Mouse (Mus musculus) midbrain, embryonic 10.5 days (tissue): ENCODE measurements around the gene Scrn2. TPM values are rescaled to one million over a fixed set of nuclear protein-coding genes. Genes with fewer than 3 reads are reported as not detected.

ENCODE experiments used
- DNase-seq: peaks from one replicate; pipeline ENCODE4 v3.0.0-alpha.2; 2017; ENCODE audit warnings: low spot score
- H3K27ac ChIP-seq: fragments of 300-500 bp; sonication (generic); replicated peaks from 2 replicates; pipeline ENCODE4 v1.5.1; 2016; ENCODE audit warnings: mild to moderate bottlenecking
- H3K27me3 ChIP-seq: fragments of 300-500 bp; sonication (generic); 2 replicates; pipeline ENCODE4 v1.6.1; 2016; ENCODE audit warnings: low read depth, mild to moderate bottlenecking; ENCODE audit not compliant: poor library complexity, severe bottlenecking
- H3K36me3 ChIP-seq: fragments of 300-500 bp; sonication (generic); 2 replicates; pipeline ENCODE4 v1.6.1; 2016; ENCODE audit warnings: mild to moderate bottlenecking, moderate library complexity
- H3K4me1 ChIP-seq: fragments of 300-500 bp; sonication (generic); 2 replicates; pipeline ENCODE4 v1.6.1; 2016
- H3K4me3 ChIP-seq: fragments of 300-500 bp; sonication (generic); 2 replicates; pipeline ENCODE4 v1.5.1; 2016; ENCODE audit warnings: mild to moderate bottlenecking, moderate library complexity
- H3K9me3 ChIP-seq: fragments of 300-500 bp; sonication (generic); replicated peaks from 2 replicates; pipeline ENCODE4 v1.6.1; 2016; ENCODE audit warnings: mild to moderate bottlenecking
- WGBS: fragments of 180-500 bp; shearing (Covaris S2); methylation state at CpG from one replicate; pipeline ENCODE4 v1.1.7; 2016; 5-methylcytosine and 5-hydroxymethylcytosine counted together
- polyA plus RNA-seq: library from polyadenylated mRNA; unstranded; fragments of >200 nt; fragmentation: Nextera tagmentation; extraction: Ambion mirVana; gene quantifications from 2 replicates; pipeline ENCODE4 v1.2.1, GENCODE M21; 2016

Gene Scrn2
- polyA plus RNA-seq, 1 experiment from 2014 or later = 42.2 TPM

- no peak for DNase-seq
These were observed 15.2 kb downstream of the Scrn2 start for GRCm38 (mm10) chr11:97044902-97045301.

GRCm38 (mm10) chr11:97045861-97046260 is 16.1 kb downstream of the Scrn2 start:
- Histone ChIP-seq H3K36me3 (peaks cover 49% of the 10 kb centered on the region), H3K4me3 (no peak overlapping the region), H3K27me3 (no peaks in the 10 kb centered on the region), H3K4me1 (peaks cover 29% of the 10 kb centered on the region), H3K9me3 (no peaks in the 10 kb centered on the region), H3K27ac (no peak overlapping the region)
- DNase-seq = no peak
- WGBS = 79% methylated on average over 7 of the region's 7 CpGs

More at GRCm38 (mm10) chr11:97044902-97045301, 15.2 kb downstream of the Scrn2 start:
- 96% methylated on average over 8 of the region's 8 CpGs for WGBS
- Histone ChIP-seq H3K4me3 (no peak overlapping the region), H3K4me1 (peaks cover 25% of the 10 kb centered on the region), H3K36me3 (peaks cover 49% of the 10 kb centered on the region), H3K27me3 (no peaks in the 10 kb centered on the region), H3K9me3 (no peaks in the 10 kb centered on the region), H3K27ac (no peak overlapping the region)

GRCm38 (mm10) chr11:97048090-97048650 is 18.4 kb downstream of the Scrn2 start:
- 90% methylated on average over 8 of the region's 8 CpGs for WGBS
- Histone ChIP-seq H3K27ac (no peak overlapping the region), H3K4me1 (peaks cover 26% of the 10 kb centered on the region), H3K27me3 (no peaks in the 10 kb centered on the region), H3K36me3 (peaks cover 56% of the 10 kb centered on the region), H3K4me3 (no peak overlapping the region), H3K9me3 (no peaks in the 10 kb centered on the region)
- DNase-seq = no peak

GRCm38 (mm10) chr11:97049492-97050085 is 19.9 kb downstream of the Scrn2 start:
- Histone ChIP-seq H3K36me3 (peaks cover 55% of the 10 kb centered on the region), H3K27ac (no peak overlapping the region), H3K27me3 (no peaks in the 10 kb centered on the region), H3K9me3 (no peaks in the 10 kb centered on the region), H3K4me3 (no peak overlapping the region), H3K4me1 (peaks cover 25% of the 10 kb centered on the region)
- no peak for DNase-seq
- 84% methylated on average over 6 of the region's 6 CpGs for WGBS

GRCm38 (mm10) chr11:97050216-97050943 is 20.6 kb downstream of the Scrn2 start, which contains the start of gene Osbpl7:
Gene Osbpl7 (plus strand): TSS chr11:97050628.
- peak; percentile 65 for DNase-seq
- peak within 1 kb of the TSS; percentile 80 for H3K27ac ChIP-seq
- peaks cover 25% of the 10 kb centered on the region for H3K4me1 ChIP-seq
- WGBS = 9% methylated on average over 18 of the region's 18 CpGs
- H3K36me3 ChIP-seq = peaks cover 55% of the 10 kb centered on the region
- H3K4me3 ChIP-seq = peak within 1 kb of the TSS; percentile 81
- no peaks in the 10 kb centered on the region for H3K27me3 ChIP-seq
- H3K9me3 ChIP-seq = no peaks in the 10 kb centered on the region

GRCm38 (mm10) chr11:97050944-97051586 is 21.3 kb downstream of the Scrn2 start:
- Histone ChIP-seq H3K27ac (peak overlapping the region; percentile 80), H3K9me3 (no peaks in the 10 kb centered on the region), H3K4me1 (peaks cover 25% of the 10 kb centered on the region), H3K4me3 (peak overlapping the region; percentile 81), H3K27me3 (no peaks in the 10 kb centered on the region), H3K36me3 (peaks cover 55% of the 10 kb centered on the region)
- no peak for DNase-seq
- 32% methylated on average over 13 of the region's 13 CpGs for WGBS

GRCm38 (mm10) chr11:97052219-97052646 is 22.5 kb downstream of the Scrn2 start:
- DNase-seq = no peak
- Histone ChIP-seq H3K27ac (no peak overlapping the region), H3K27me3 (no peaks in the 10 kb centered on the region), H3K9me3 (no peaks in the 10 kb centered on the region), H3K4me1 (peaks cover 25% of the 10 kb centered on the region), H3K36me3 (peaks cover 58% of the 10 kb centered on the region), H3K4me3 (peak overlapping the region; percentile 81; the same call in 1 of the 2 replicates)
- WGBS = 39% methylated on average over 11 of the region's 11 CpGs

GRCm38 (mm10) chr11:97063274-97063920 is 33.7 kb downstream of the Scrn2 start:
- H3K4me1 ChIP-seq = peaks cover 8% of the 10 kb centered on the region
- no peak overlapping the region for H3K4me3 ChIP-seq
- peaks cover 67% of the 10 kb centered on the region for H3K36me3 ChIP-seq
- no peaks in the 10 kb centered on the region; the same call in 1 of the 2 replicates for H3K27me3 ChIP-seq
- no peak for DNase-seq
- WGBS = 61% methylated on average over 9 of the region's 9 CpGs
- H3K9me3 ChIP-seq = no peaks in the 10 kb centered on the region
- peak overlapping the region; percentile 68; the same call in 1 of the 2 replicates for H3K27ac ChIP-seq

GRCm38 (mm10) chr11:97063921-97064295 is 34.2 kb downstream of the Scrn2 start:
- peaks cover 8% of the 10 kb centered on the region for H3K4me1 ChIP-seq
- DNase-seq = no peak
- H3K36me3 ChIP-seq = peaks cover 66% of the 10 kb centered on the region
- peak overlapping the region; percentile 68; the same call in 1 of the 2 replicates for H3K27ac ChIP-seq
- WGBS = 88% methylated on average over 3 of the region's 3 CpGs
- H3K9me3 ChIP-seq = no peaks in the 10 kb centered on the region
- no peak overlapping the region for H3K4me3 ChIP-seq
- H3K27me3 ChIP-seq = no peaks in the 10 kb centered on the region; the same call in 1 of the 2 replicates

GRCm38 (mm10) chr11:97065538-97066295 is 36.0 kb downstream of the Scrn2 start:
- Histone ChIP-seq H3K4me1 (peaks cover 8% of the 10 kb centered on the region), H3K36me3 (peaks cover 49% of the 10 kb centered on the region), H3K9me3 (no peaks in the 10 kb centered on the region), H3K27ac (no peak overlapping the region), H3K4me3 (no peak overlapping the region), H3K27me3 (no peaks in the 10 kb centered on the region; the same call in 1 of the 2 replicates)
- no peak for DNase-seq
- 89% methylated on average over 12 of the region's 12 CpGs for WGBS

- Histone ChIP-seq H3K36me3 (peaks cover 39% of the 10 kb centered on the region), H3K4me1 (peaks cover 8% of the 10 kb centered on the region), H3K4me3 (0 out of 2 replicates have a peak overlapping the region, but pooled peaks have one; percentile 0), H3K27me3 (no peaks in the 10 kb centered on the region; the same call in 1 of the 2 replicates), H3K9me3 (no peaks in the 10 kb centered on the region), H3K27ac (no peak overlapping the region)
- no peak for DNase-seq
- whole genome bisulfite sequencing = 38% methylated on average over 22 of the region's 22 CpGs
These were observed 37.1 kb downstream of the Scrn2 start for GRCm38 (mm10) chr11:97066656-97067360.
